Mouse (Mus musculus) heart, embryonic 11.5 days (tissue): Measurements from ENCODE around the gene St6galnac6. TPM values are rescaled to one million over a fixed set of nuclear protein-coding genes. Genes with fewer than 3 reads are reported as not detected.

Source experiments
- ATAC-seq: fragments of 200-750 bp; cut with Nextera tagmentation; replicated peaks from 2 replicates; pipeline ENCODE4 v1.8.0; 2017; ENCODE audit warnings: moderate library complexity; ENCODE audit not compliant: insufficient number of reproducible peaks, low FRiP score, low TSS enrichment
- H3K27ac ChIP-seq: fragments of 300-500 bp; sonication (generic); 2 replicates; pipeline ENCODE4 v1.5.1; 2014; ENCODE audit warnings: mild to moderate bottlenecking, low read depth, low read length
- H3K27me3 ChIP-seq: fragments of 300-500 bp; sonication (generic); 2 replicates; pipeline ENCODE4 v1.6.1; 2014; ENCODE audit warnings: mild to moderate bottlenecking, low read length, mixed read lengths; ENCODE audit not compliant: control insufficient read depth, insufficient read depth
- H3K36me3 ChIP-seq: fragments of 300-500 bp; sonication (generic); 2 replicates; pipeline ENCODE4 v1.6.1; 2014; ENCODE audit warnings: mild to moderate bottlenecking, low read length, moderate library complexity, mixed read lengths; ENCODE audit not compliant: control insufficient read depth, insufficient read depth
- H3K4me1 ChIP-seq: fragments of 300-500 bp; sonication (generic); 2 replicates; pipeline ENCODE4 v1.6.1; 2014; ENCODE audit warnings: low read length; ENCODE audit not compliant: control insufficient read depth, insufficient read depth
- H3K4me2 ChIP-seq: fragments of 300-500 bp; sonication (generic); 2 replicates; pipeline ENCODE4 v1.6.1; 2014; ENCODE audit warnings: mild to moderate bottlenecking, moderate library complexity
- H3K4me3 ChIP-seq: fragments of 300-500 bp; sonication (generic); 2 replicates; pipeline ENCODE4 v1.5.1; 2014; ENCODE audit warnings: low read depth, low read length
- H3K9ac ChIP-seq: fragments of 300-500 bp; sonication (generic); 2 replicates; pipeline ENCODE4 v1.6.1; 2014; ENCODE audit warnings: mild to moderate bottlenecking, low read depth, low read length, moderate library complexity
- H3K9me3 ChIP-seq: fragments of 300-500 bp; sonication (generic); replicated peaks from 2 replicates; pipeline ENCODE4 v1.6.1; 2016; ENCODE audit warnings: low read length; ENCODE audit not compliant: control insufficient read depth
- WGBS: fragments of 180-500 bp; shearing (Covaris S2); extraction: QIAGEN DNeasy Blood & Tissue Kit; methylation state at CpG from one replicate; pipeline ENCODE4 v1.1.7; 2014; ENCODE audit not compliant: insufficient replicate concordance; 5-methylcytosine and 5-hydroxymethylcytosine counted together
- polyA plus RNA-seq: library from polyadenylated mRNA; unstranded; fragments of >200 nt; fragmentation: Nextera tagmentation; extraction: Ambion mirVana; gene quantifications from 2 replicates; pipeline ENCODE4 v1.2.1, GENCODE M21; 2014

St6galnac6 gene
- polyA plus RNA-seq, 1 experiment from 2014 or later = 8.3 TPM

DNA sequence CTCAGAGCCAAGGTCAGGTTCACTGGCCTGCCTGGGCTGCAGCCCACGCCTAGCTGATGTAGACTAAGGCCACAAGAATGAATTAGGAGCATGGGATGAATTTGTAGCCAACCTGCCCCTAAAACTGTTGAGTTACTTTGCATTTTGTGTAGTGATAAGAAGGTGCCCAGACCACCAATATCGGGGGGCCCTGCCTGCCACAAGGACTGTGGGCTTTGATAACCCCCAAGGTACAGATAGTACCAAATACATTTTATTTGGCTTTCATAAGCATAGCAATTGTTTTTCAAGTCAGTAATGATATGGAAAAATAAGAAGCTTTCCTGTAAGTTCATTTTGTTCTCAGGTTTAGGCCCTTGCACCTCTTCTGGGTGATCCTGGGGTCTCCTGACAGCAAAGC lies 59.4 kb downstream of the St6galnac6 start:
- peak overlapping the region; percentile 50; the same call in 1 of the 2 replicates for H3K27ac ChIP-seq

DNA sequence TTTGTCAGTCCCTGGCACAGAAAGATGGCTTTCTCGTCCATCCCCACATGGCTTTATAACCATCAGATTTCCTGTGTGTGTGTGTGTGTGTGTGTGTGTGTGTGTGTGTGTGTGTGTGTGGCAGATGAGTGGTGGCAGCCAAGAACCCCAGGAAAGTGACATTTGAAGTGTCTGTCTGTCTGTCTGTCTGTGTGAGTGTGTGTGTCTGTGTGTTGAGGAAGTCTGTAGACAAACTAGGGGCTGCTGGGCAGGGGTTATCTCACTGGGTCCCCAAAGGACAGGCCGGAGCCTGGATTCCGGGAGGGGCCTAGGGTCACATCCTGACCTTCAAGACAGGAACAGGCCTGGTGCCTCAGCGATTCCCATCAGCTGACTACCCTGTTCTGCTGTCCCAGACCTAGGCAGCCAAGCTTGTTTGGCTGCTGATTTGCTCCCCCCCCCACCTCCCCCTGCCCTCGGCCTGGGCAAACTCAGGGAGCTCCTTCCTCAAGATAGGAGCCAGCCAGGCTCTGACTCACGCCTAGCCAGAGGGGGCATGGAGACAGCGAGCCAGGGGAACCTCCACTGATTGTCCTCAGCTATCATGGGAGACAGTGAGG lies 62.1 kb downstream of the St6galnac6 start:
- Histone ChIP-seq H3K27me3 (no peaks in the 10 kb centered on the region), H3K9me3 (no peaks in the 10 kb centered on the region), H3K27ac (peak overlapping the region; percentile 85), H3K9ac (peak overlapping the region; percentile 64), H3K4me2 (no peak overlapping the region), H3K4me1 (peaks cover 38% of the 10 kb centered on the region), H3K36me3 (no peaks in the 10 kb centered on the region), H3K4me3 (no peak overlapping the region)
- ATAC-seq = peak; percentile 73; the same call in 1 of the 2 replicates
- WGBS = 10% methylated on average over 7 of the region's 7 CpGs

More for the DNA sequence above, 59.4 kb downstream of the St6galnac6 start:
- Histone ChIP-seq H3K4me1 (peaks cover 43% of the 10 kb centered on the region), H3K27me3 (no peaks in the 10 kb centered on the region), H3K9me3 (no peaks in the 10 kb centered on the region), H3K36me3 (no peaks in the 10 kb centered on the region), H3K4me3 (no peak overlapping the region), H3K9ac (no peak overlapping the region), H3K4me2 (no peak overlapping the region)
- no peak for ATAC-seq
- WGBS = 71% methylated on average over 2 of the region's 2 CpGs

DNA sequence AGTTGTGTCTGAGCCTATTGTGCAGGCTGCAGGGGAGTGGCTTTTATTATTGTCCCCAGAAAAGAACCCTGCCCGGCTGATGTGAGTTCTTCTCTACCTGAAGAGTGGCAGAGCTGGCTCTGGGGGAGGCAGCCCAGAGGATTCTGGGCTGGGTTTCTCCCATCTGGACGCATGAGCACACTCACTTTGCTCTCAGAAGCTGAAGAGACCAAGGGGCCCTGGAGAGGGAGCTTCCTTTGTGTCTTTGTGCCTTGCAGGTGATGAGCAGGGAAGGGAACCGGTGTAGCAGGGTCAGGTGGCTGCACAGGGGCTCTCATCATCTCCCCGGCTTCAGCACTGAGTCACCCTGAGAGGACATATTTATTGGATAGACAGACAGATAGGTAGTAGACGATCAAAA lies 62.8 kb downstream of the St6galnac6 start:
- no peaks in the 10 kb centered on the region for H3K36me3 ChIP-seq
- no peak overlapping the region for H3K4me2 ChIP-seq
- ATAC-seq = no peak
- peak overlapping the region; percentile 85 for H3K27ac ChIP-seq
- H3K9me3 ChIP-seq = no peaks in the 10 kb centered on the region
- H3K4me1 ChIP-seq = peaks cover 38% of the 10 kb centered on the region
- no peaks in the 10 kb centered on the region for H3K27me3 ChIP-seq
- no peak overlapping the region for H3K4me3 ChIP-seq
- H3K9ac ChIP-seq = peak overlapping the region; percentile 64
- WGBS = 54% methylated on average over 5 of the region's 5 CpGs

DNA sequence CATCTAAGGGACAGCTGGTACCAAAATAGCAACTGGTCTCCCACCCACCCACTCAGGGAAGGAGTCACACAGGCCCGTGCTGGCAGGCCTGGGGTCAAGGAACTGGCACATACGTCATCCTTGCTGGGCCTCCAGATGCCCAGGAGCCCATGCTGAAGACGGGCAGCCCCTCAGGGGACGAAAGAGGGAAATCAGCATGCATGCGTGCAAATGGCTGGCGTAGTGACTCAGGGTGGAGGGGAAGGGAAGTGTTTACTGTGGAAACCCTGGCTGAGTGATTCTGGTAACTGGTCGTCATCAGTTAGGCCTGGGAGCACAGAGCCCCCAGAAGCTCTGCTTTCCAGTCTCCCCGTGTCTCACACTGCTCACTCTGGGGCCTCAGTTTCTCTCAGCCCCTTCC lies 65.8 kb downstream of the St6galnac6 start:
- WGBS = 53% methylated on average over 8 of the region's 8 CpGs
- Histone ChIP-seq H3K4me1 (peaks cover 46% of the 10 kb centered on the region), H3K27me3 (no peaks in the 10 kb centered on the region), H3K4me2 (no peak overlapping the region), H3K9ac (peak overlapping the region; percentile 44; the same call in 1 of the 2 replicates), H3K4me3 (no peak overlapping the region), H3K27ac (peak overlapping the region; percentile 71; the same call in 1 of the 2 replicates), H3K9me3 (no peaks in the 10 kb centered on the region), H3K36me3 (no peaks in the 10 kb centered on the region)
- no peak for ATAC-seq

DNA sequence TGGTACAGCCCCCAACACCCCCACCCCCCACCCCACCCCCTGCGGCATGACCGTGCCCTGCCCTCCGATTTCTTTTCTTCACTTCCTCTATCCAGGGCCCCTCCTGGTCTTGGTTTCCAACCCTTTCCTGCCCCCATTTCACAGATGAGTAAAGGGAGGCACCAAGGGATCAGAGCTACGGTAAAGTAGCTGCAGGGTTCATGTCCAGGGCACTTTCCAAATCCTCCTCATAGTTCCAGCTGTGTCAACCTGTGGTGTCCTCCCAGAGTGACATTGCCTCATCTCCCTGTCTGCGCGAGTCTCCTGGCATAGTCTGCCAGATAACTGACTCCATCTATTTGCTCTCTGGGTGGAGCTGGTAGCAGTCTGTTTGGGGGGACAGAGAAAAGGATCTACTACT lies 66.3 kb downstream of the St6galnac6 start:
- H3K4me2 ChIP-seq = no peak overlapping the region
- H3K27ac ChIP-seq = peak overlapping the region; percentile 71
- peaks cover 42% of the 10 kb centered on the region for H3K4me1 ChIP-seq
- no peak for ATAC-seq
- H3K4me3 ChIP-seq = no peak overlapping the region
- no peaks in the 10 kb centered on the region for H3K36me3 ChIP-seq
- H3K9me3 ChIP-seq = no peaks in the 10 kb centered on the region
- no peaks in the 10 kb centered on the region for H3K27me3 ChIP-seq
- 67% methylated on average over 6 of the region's 6 CpGs for WGBS
- no peak overlapping the region for H3K9ac ChIP-seq

DNA sequence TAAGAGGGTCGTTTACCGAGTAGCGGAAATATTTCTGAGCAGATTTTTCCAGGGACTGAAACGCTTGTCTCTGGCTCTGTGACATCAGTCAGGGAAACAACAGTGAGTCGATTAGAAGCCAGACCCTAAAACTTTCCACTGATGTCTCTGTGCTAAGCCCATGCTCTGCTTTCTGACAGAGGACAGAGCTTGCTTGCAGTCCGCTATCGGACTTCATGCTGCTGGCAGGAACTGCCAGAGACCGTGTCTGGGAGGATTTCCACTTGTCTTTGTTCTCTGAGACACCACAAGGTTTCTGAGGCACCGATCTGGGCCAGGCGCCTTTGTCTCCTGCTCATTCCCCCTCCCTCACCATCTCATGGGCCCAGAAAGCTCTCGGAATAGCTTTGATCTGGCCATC lies 68.3 kb downstream of the St6galnac6 start:
- ATAC-seq = peak; percentile 48; the same call in 1 of the 2 replicates
- peak overlapping the region; percentile 79 for H3K27ac ChIP-seq
- H3K9me3 ChIP-seq = no peaks in the 10 kb centered on the region
- H3K4me1 ChIP-seq = peaks cover 27% of the 10 kb centered on the region
- 0 out of 2 replicates have a peak, but pooled peaks cover 4% of the 10 kb centered on the region for H3K36me3 ChIP-seq
- H3K9ac ChIP-seq = peak overlapping the region; percentile 43
- 30% methylated on average over 11 of the region's 11 CpGs for WGBS
- no peaks in the 10 kb centered on the region for H3K27me3 ChIP-seq
- peak overlapping the region; percentile 2; the same call in 1 of the 2 replicates for H3K4me2 ChIP-seq
- H3K4me3 ChIP-seq = no peak overlapping the region

DNA sequence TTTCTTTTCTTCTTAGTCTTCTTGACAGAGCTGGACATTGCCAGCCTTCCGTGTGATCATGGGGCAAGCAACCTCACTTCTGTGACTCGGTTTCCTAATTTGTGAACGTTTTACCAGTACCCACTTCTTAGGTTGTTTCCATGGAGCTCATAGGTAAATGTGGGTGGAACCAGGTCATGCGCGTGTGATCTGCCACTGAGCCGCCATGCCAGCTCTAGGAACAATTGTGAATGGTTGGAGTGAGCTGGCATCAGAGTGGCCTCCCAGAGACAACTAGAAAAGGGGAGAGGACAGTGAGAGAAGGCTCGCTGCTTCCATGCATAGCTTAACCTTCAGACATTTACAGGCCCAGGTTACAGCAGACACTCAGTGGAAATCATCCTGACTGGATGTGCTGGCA lies 68.7 kb downstream of the St6galnac6 start:
- Histone ChIP-seq H3K4me2 (no peak overlapping the region; the same call in 1 of the 2 replicates), H3K36me3 (peaks cover 5% of the 10 kb centered on the region; the same call in 1 of the 2 replicates), H3K27me3 (no peaks in the 10 kb centered on the region), H3K27ac (peak overlapping the region; percentile 79), H3K9ac (peak overlapping the region; percentile 43), H3K4me3 (no peak overlapping the region), H3K4me1 (peaks cover 27% of the 10 kb centered on the region), H3K9me3 (no peaks in the 10 kb centered on the region)
- WGBS = 82% methylated on average over 7 of the region's 7 CpGs
- no peak for ATAC-seq

DNA sequence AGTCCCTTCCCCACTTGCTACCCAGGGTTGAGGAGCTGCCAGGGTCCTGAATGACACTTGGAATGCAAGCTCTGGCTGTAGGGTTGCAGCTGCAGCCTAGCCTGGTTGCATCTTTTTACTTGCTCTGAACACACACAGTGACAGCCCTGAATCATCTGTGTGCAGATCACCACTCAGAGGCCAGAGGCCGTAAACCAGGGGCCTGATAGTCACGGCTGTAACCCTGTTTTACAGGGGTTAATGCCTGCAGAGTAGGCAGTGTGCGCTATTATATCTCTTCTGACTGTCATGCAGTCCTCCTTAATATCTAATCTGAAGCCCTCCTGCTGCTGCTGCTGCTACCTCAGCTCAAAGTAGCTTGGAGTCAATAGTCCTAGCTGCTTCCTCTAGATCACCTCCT lies 70.4 kb downstream of the St6galnac6 start:
- no peak for ATAC-seq
- no peak overlapping the region for H3K4me3 ChIP-seq
- H3K4me1 ChIP-seq = peaks cover 28% of the 10 kb centered on the region
- H3K4me2 ChIP-seq = no peak overlapping the region
- no peak overlapping the region for H3K9ac ChIP-seq
- peaks cover 10% of the 10 kb centered on the region; the same call in 1 of the 2 replicates for H3K36me3 ChIP-seq
- H3K27ac ChIP-seq = no peak overlapping the region
- H3K9me3 ChIP-seq = no peaks in the 10 kb centered on the region
- WGBS = 45% methylated on average over 3 of the region's 3 CpGs
- H3K27me3 ChIP-seq = no peaks in the 10 kb centered on the region
